Mouse (Mus musculus) hindlimb bud, embryonic 11.5 days (tissue): ENCODE results near the gene Asic5.

Experiments used
- DNase-seq: peaks from one replicate; pipeline ENCODE4 v3.0.0-alpha.2; 2012; ENCODE audit warnings: low read depth, low spot score; ENCODE audit errors: extremely low spot score

Gene Asic5

DNA sequence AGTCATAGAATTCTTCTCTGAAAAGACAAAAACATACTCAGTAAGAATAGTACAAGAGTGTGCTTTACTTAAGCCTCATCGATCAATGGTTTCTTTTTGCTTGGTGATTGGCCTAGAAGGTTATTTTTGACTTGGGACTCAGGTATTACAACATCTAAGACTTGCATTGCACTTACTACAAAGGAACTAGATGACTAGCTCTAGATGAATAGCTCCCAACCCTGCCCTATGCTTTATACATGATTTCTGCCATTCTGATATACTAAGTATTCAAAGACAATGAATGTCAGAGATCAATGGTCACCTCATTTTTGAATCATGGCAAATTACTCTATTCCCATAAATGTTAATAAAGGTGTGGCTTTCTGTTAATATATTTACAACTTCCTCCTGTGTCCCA is 24.9 kb downstream of the Asic5 start:
- DNase-seq: no peak

DNA sequence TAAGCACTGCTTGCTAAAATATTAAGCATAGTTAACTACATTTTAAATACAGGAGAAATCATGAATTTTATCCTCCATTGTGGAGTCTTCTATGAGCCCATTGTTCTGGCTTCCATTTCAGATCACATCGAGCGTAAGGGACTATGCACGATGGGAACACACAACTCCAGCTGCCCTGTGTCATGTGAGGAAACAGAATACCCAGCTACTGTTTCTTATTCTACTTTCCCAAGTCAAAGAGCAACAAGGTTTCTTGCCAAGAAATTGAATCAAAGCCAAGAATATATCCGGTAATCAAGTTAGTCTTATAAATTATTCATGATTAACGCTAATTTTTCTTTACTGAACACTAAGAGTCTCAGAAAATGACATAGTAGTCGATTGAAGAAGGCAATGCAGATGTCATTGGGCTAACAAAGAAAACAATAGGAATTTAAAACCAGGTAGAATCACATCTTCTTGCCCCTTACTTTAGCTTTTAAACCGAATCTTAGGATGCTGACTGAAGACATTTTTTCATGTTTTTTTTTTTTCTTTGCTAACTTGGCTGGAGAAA is 32.1 kb downstream of the Asic5 start:
- no peak for DNase-seq

DNA sequence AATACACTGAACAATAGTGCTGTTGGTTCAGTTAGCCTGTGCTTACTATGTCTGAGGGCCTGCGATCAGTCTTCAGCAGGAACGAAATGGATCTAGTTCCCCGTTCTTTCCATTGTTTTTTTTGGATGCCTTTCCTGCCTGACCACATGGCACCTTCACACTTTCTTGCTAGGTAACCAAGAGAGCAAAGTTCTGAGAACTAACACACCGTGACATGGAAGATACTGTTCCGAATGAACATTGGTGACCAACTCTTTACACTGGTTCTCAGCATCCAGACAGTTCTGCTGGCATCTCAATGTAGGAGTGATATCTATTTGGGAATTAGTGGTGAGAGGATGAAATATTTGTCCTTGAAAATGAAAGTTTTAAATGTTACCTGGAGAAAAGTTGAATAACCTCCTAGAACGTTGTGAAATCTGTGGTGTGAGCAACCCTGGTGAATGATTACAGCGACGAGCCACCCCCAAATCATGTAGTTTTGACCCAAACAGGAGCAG is 40.4 kb downstream of the Asic5 start:
- DNase-seq: no peak

DNA sequence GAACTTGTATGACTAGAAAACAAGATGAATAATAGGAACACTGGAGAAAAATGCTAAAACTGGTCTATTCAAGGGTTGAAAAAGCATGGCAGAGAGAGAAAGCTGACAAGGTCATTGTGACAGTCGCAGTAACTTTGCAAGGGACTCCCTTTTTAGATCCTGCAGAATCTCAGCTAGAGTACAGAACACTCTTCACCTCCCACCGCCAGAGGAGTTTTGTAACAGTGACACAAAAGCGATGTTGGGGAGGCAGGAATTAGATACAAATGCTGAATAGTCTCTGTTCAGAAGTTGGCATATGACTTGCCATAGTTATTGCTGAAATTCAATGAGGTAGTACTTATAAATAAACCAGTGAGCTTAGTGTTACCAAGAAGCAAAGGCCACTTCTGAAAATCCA is 41.0 kb downstream of the Asic5 start:
- DNase-seq: no peak

DNA sequence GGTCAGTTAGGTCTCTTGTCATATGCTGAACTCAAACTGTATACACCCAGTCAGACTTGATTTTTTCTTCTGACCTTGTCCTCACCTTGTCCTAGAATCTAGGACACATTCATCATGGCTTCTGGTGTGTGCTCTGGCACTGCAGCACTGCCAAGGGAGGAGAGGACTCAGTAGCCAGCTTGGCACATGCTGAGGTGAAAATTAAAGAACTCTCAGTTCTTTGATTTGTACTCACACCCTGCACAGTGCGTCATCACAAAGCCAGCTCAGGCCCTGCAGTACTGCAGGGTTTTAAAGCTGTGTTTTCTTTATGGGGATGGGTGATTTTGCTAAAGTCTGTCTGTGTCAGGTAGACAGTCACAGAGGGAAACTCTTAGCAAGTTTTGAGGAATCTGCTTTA is 45.2 kb downstream of the Asic5 start:
- DNase-seq: no peak

DNA sequence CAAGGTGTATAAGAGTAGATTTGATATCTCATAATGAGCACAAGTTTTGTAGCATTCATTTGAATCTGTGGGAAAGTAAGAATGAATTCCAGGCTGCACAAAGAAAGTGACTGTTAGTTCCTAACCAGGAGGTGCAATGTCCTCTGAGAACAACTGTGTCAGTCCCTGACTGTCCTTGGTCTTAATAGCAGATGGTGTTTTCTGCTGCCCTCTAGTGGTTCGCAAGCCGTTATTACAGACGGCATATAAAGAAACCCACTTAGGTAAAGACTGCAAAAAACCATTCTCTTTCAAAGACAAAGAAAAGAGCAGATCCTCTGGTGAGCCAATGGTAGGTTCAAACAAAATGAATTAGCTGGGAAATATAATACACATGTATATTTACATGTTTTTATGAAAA is 47.1 kb downstream of the Asic5 start:
- DNase-seq: peak; percentile 41

DNA sequence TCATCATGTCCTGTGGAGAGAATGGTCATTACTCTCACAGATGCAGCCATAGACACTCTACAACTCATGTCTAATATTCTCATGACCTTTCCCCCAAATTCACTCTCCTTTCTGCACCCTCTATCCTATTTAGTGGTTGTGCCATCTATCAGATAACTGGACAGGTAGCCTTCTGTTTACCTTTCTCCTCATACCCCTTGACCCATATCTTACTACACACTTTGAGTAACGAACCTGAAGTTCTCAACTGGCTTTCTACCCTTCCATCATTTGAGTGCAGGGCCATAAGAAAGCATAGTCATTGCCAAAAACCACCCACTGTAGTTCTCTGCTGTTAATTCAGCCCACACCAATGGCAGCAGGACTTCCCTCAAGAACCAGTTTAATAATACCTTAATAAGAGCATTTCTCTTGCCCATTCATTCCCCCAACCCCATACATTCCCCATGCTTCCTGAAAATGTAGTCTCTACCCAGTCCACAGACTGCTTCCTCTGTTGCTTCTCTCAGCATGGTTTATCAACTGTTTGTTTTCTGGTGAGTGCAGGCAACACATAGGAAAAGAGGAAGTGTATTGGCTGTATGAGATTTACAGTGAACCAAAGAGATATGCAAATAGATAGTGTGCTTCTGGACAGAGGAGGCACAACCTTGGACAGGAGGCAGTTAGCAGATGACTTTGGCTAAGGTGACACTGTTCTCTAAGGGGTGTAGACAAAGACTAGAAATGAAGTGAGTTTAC is 48.1 kb downstream of the Asic5 start:
- DNase-seq: no peak

DNA sequence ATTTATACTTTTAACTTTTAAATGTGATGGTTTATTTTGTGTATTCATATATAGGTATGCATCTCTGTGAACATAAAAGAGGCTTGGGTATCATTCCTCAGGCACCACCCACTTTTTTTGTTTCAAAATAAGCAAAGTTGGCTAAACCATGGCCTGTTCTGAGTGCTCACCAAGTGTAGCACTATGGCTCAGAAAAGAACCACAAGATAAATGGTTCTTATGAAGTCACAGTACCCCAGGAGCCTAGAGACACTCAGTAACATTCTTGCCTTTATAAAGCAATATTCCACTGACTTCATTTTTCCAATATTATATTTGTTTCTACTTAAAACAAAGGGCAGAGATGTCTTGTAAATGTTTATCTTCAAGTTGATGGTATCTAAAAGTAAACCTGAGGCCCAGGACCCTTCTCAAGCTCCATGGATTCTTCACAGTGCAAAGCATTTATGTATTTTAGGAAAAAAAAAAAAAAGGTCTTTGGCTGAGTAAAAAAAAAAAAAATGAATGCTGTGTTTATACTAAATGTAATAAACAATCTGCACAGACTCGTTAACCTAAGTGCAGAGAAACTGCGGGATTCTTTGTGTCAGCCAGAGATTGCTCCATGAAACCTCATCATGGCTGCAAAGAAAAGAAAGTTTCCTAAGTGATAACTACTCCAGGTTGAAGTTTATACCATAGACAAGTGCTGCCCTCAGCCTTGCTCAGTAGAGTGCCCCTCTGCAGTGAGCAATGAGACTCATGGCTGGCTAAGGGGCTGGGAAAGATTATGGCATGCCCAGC is 54.4 kb downstream of the Asic5 start:
- no peak for DNase-seq

DNA sequence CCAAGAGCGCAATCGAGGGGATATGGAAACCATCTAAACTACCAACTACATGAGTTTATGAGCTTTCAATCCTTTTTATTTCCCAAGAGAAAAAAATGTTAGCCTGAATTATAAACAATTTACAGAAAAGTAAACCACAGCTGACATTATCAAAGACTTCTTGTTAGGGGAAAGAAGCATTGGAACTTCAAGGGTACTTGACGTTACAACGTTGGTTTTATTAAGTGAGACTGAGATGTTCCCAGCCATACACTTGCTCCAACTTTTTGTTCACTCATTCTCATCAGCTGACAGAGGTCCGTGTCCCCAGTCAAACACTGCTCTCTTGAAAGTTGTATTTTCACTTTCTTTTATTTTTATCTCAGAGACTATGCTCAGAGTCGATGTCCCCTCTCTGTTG is 61.6 kb downstream of the Asic5 start:
- no peak for DNase-seq

DNA sequence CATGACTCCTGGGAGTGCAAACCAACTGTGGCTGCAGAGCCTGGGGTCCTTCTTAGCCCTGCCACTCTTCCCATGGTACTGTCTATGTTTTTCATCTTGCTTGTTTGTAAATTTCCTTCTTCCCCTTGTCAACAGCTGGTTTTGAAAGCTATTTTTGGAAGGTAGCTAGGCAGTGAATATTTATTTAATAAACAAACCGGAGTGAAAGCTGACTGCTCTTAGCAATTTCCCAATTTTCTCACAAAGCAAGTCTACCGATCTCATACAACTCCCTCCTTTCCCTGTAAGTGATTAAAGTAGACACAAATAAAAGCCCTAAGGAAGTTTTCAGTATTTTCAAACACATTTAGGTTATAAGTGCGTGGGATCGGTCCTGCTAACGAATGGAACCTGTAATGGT is 62.8 kb downstream of the Asic5 start:
- no peak for DNase-seq

DNA sequence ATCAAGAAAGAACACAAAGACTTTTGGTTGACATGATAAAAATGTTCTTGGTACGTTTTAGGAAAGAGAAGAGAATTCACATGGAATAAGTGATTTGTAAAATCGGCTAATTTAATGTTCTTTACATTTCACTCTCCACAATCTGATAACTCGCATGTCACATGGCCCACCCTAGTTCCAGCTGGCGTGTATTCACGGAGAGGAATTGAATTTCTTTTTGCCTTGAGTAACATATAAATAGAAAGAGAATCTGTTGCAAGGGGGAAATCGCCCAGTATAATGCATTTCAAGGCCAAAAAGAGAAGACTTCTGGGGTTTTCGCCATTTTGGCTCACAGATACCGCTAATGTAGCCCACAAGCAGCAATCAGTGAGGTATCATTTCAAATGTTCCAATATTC is 64.0 kb downstream of the Asic5 start:
- DNase-seq: no peak

DNA sequence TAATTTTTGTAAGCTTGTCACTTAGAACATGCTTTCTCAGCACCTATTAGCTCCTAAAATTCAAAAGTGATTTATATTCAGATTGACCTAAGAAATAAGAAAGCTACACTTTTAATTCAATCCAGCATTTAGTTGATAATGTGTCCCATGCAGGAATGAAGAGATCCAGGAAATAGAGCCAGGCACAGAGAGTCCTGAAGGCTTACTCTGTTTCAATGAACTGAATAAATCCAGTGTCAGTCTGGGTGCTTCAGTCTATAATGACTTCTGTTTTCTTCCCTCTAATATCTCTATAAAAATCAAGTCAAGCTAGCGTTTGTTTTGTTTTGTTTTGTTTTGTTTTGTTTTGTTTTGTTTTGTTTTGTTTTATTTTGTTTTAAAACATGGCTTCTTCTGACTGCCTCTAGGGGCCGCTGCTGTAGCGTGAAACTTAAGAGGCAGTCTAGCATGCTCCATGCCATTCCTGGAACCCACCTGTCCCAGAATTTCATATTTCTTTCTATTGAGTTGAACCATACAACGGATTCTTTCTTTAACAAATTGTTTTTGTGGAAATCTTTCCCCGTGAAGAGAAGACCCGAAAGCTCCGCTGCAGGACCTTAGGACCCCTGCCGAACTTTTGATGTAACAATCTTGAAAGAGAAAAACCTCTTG is 65.1 kb downstream of the Asic5 start:
- DNase-seq: no peak

DNA sequence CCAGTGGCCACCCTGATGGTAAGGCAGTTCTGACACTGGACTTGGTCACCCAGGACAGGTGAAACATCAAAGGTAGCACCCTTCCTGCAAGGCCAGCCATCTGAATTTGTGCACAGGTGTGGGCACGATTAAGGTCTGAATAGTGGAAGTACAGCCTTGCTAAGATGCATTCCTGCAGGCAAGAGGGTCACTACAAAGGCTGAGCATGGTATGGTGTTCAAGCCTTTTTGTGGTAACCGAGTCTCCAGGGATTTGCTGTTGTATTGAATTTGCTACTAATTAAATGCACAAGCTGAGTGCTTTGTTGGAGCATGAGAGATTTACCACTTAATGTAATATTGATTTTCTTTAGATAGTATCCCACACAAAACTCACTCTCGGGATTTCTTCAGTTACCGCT is 66.0 kb downstream of the Asic5 start:
- DNase-seq: no peak

DNA sequence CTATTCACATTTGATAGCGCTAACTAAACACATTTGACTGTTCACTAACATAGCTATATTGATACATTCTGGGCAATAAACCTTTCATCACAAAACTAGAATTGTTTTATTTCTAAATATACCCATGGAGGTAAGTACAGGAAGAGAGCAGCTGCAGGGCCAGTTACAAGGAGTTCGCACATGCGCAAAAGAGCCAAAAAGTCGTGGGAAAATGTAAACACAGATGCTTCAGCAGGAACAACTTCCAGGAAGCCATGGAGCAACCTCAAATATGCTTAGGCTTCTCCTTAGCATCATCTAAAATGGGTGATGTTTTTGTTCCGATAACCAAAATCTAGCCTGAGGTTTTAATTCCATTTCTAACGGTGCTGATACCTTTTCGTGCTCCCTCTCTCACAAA is 66.6 kb downstream of the Asic5 start:
- DNase-seq: no peak

DNA sequence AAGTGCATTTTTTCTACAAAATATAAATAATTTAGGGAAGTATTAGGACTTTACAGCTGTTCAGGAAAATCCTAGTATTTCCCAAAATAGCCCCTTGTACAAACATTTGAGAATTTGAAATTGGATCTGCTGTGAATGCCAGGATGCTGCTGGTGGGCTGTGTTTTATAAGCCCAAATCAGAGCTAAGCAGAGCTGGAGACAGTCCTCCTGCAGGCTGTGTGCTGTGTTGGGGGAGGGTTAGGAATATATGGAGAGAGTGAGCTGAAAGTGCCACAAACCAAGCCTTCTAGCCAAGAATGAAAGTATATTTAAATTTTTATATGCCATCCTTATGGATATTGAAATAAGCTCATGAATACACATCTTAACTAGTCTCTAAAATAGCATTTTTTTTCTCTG is 69.4 kb downstream of the Asic5 start:
- DNase-seq: no peak

DNA sequence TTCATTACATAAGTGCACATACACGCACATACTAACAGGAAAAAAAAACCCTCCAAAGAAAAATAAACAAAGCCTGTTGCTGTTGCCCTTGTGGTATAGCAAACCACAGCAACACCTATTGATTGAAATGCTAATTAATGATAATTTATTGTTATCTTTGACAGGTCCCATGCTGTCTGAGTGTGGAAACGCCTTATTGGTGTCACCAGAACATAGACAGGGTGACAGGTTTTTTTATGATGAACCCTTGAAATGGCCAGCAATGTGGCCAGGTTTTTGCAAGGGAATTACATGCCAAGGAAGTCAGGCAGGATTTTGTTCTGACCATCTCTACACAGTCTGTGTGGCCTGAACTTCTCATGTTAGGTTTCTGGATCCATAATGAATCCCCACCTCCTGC is 69.9 kb downstream of the Asic5 start:
- no peak for DNase-seq

DNA sequence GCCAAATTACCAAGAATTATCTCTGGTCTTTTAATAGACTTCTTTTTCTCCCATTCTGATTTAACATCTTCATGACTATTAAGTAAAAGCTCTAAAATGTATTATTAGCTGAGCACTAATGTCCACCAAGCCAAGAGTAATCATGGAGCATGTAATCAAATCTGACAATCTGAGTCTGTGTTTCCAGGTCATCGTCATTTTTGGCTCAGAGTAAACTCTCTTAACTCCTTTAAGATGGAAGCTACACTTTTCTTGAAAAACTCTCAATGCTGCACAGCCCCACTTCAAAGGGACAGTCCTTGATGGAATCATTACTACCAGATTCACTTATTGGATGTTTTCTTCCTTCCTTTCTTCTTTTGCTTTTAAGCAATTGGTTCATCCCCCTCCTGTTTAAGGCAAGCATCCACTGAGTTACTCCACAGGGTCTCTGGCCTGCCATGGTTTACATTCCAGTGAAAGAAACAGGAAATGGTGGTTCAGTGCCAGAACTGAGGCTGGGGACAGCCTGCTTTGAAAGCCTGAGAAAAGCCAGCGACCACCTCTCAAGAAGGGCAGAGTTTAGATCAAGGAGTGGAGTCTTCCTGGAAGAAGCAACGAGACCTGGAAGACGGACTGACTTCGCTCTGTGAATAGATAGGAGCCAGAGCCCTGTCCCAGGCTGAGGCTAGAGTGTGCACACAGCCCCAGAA is 72.3 kb downstream of the Asic5 start:
- no peak for DNase-seq

DNA sequence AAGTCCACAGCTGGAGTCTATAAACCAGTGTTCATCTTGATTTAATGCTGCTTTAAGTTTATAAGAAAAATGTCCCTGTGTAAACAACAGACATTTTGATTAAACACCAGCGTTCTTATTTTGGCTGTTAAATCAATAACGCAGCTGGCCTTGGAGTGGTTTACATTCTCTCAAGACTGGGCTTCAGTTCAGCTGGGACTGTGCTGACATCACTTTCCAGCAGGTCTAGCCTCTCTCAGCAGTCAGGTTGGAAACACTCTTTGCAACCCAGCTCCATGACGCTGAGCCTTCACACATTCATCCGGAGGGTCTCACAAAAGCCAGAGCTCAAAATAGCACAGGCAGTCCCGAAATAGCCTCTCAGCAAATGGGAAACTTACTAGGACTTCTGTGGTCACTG is 75.1 kb downstream of the Asic5 start:
- no peak for DNase-seq

DNA sequence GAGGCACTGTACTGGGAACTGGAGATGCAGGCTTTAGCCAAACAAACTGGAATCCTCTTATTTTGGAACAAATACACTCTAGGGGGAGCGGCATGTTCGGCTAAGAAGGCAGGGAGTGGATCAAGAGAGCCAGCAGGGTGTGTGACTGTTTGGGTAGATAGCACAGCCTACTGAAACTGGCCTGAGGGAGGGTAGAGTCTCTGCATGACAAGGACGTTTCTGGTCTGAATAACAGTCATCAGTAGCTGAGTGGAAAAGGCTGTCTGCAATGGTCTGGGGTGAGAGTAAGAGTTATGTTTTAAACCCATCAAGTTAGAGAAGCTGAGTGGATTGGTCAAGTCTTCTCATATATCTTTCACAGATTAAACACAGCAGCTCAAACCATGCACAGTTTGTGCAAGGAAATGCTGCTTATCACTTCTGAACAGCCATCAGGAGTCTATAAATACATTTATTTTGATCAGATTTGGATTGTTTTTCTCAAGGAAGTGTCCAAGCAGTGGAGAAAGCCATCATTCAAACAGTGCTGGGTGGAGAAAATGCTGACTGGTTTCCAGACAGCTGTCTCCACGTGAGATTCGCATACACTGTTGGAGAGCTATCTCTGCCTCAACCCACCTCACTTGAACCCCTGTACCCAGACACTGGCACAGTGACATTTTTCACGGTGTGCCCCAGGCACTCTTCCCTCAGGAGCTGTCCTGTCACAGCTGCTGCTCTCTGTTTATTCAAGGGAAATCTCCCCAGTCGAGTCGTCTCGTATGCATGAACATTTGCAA is 79.5 kb downstream of the Asic5 start:
- DNase-seq: no peak

DNA sequence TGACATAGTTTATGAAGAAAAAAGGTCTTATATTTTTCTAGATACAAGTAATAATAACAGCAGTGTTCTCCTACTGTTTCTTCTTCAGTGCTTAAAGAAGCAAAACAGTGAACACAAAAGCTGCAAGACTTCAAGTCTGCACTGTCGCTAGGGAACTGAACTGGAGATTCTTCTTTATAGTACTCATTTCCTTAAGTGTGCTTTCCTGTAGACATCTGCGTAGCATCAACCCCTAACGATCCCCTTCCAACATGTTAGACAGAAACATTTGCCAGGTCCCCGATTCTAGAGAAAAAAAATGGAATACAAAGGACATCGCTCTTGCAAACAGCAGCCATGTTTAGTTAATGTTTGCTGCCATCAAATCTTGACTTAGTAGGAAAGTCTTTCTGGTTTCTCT is 85.7 kb downstream of the Asic5 start:
- no peak for DNase-seq
